Mouse (Mus musculus) lung, adult 2 months (tissue): ENCODE results near the gene Gmnc.

ENCODE experiments used
- CTCF ChIP-seq: fragments of 200-500 bp; IDR thresholded peaks from 2 replicates; pipeline ENCODE4 v1.5.1; 2011; ENCODE audit warnings: mild to moderate bottlenecking, low read length, control low read depth; ENCODE audit not compliant: insufficient read depth
- POLR2A ChIP-seq: fragments of 200-500 bp; IDR thresholded peaks from 2 replicates; pipeline ENCODE4 v1.6.1; 2011; ENCODE audit warnings: low read depth, mild to moderate bottlenecking, control low read depth, low read length, borderline replicate concordance; ENCODE audit errors: extremely low read depth

GRCm38 (mm10) chr16:26982112-26982511 is 9.3 kb downstream of the Gmnc start:
- TF ChIP-seq POLR2A (no peak), CTCF (0 out of 2 replicates have a peak, but pooled peaks have one; percentile 1)
